Mouse (Mus musculus): ENCODE measurements around the gene Gfod2. TPM values are rescaled to one million over a fixed set of nuclear protein-coding genes. Genes with fewer than 3 reads are reported as not detected.

Gfod2 gene
- 53.1 and 56.3 TPM in 2 replicates for total RNA-seq (2014; rRNA removed)
- polyA plus RNA-seq (2015; fragmentation: Nextera tagmentation; extraction: Ambion mirVana): 53.7 and 53.8 TPM in 2 replicates

- WGBS: 3% methylated on average over 57 of the region's 57 CpGs
- peak within 1 kb of the TSS; percentile 62 for H3K4me2 ChIP-seq (ENCODE audit: low read depth, low read length)
- peak; percentile 15; the same call in 1 of the 2 replicates for TF ChIP-seq CTCF (IDR thresholded peaks at IDR 0.05; ENCODE audit: low read depth)
- peak within 1 kb of the TSS; percentile 80 for H3K9ac ChIP-seq (replicated peaks; ENCODE audit: low read length)
- DNase-seq (ENCODE audit: low spot score) (peak; percentile 98), ATAC-seq (peak; percentile 99)
- H3K4me1 ChIP-seq (ENCODE audit: insufficient read depth, low read length): 0 out of 2 replicates have a peak, but pooled peaks cover 5% of the 10 kb centered on the region
- peak within 1 kb of the TSS; percentile 97 for H3K4me3 ChIP-seq (ENCODE audit: low read length)
- H3K9me3 ChIP-seq (ENCODE audit: low read length): no peaks in the 10 kb centered on the region
- H3K27ac ChIP-seq: peak within 1 kb of the TSS; percentile 93
- no peaks in the 10 kb centered on the region for H3K27me3 ChIP-seq (ENCODE audit: insufficient read depth, low read length)
- no peaks in the 10 kb centered on the region for H3K36me3 ChIP-seq (ENCODE audit: insufficient read depth, low read length)
Measured at GRCm38 (mm10) chr8:105758277-105759108, at the start of gene Gfod2. Gene Gfod2 (minus strand): TSS chr8:105758664.

- Histone ChIP-seq H3K9ac (replicated peaks; ENCODE audit: low read length) (no peak overlapping the region), H3K4me1 (ENCODE audit: insufficient read depth, low read length) (no peaks in the 10 kb centered on the region; the same call in 1 of the 2 replicates), H3K36me3 (ENCODE audit: insufficient read depth, low read length) (peaks cover 11% of the 10 kb centered on the region; the same call in 1 of the 2 replicates), H3K9me3 (ENCODE audit: low read length) (no peaks in the 10 kb centered on the region), H3K27ac (no peak overlapping the region), H3K4me3 (ENCODE audit: low read length) (no peak overlapping the region), H3K4me2 (ENCODE audit: low read depth, low read length) (no peak overlapping the region), H3K27me3 (ENCODE audit: insufficient read depth, low read length) (no peaks in the 10 kb centered on the region)
- no peak for TF ChIP-seq CTCF (IDR thresholded peaks at IDR 0.05; ENCODE audit: low read depth)
- DNase-seq (ENCODE audit: low spot score) (peak; percentile 10), ATAC-seq (no peak)
- 51% methylated on average over 5 of the region's 5 CpGs for WGBS
Measured at GRCm38 (mm10) chr8:105807766-105808165, 49.3 kb upstream of the Gfod2 start.

GRCm38 (mm10) chr8:105805964-105806363, 47.5 kb upstream of the Gfod2 start:
- WGBS: 81% methylated on average over 1 of the region's 1 CpGs
- Histone ChIP-seq H3K36me3 (ENCODE audit: insufficient read depth, low read length) (peaks cover 10% of the 10 kb centered on the region; the same call in 1 of the 2 replicates), H3K9ac (replicated peaks; ENCODE audit: low read length) (no peak overlapping the region), H3K4me1 (ENCODE audit: insufficient read depth, low read length) (no peaks in the 10 kb centered on the region; the same call in 1 of the 2 replicates), H3K9me3 (ENCODE audit: low read length) (no peaks in the 10 kb centered on the region), H3K27ac (no peak overlapping the region), H3K27me3 (ENCODE audit: insufficient read depth, low read length) (no peaks in the 10 kb centered on the region), H3K4me2 (ENCODE audit: low read depth, low read length) (no peak overlapping the region), H3K4me3 (ENCODE audit: low read length) (no peak overlapping the region)
- ATAC-seq: no peak
- TF ChIP-seq CTCF (IDR thresholded peaks at IDR 0.05; ENCODE audit: low read depth): no peak
- DNase-seq (ENCODE audit: low spot score): no peak

- no peak for TF ChIP-seq CTCF (IDR thresholded peaks at IDR 0.05; ENCODE audit: low read depth)
- 77% methylated on average over 3 of the region's 3 CpGs for WGBS
- H3K4me3 ChIP-seq (ENCODE audit: low read length): no peak overlapping the region
Measured at GRCm38 (mm10) chr8:105805346-105805745, 46.9 kb upstream of the Gfod2 start.

GRCm38 (mm10) chr8:105804797-105805196, 46.3 kb upstream of the Gfod2 start:
- H3K9ac ChIP-seq (replicated peaks; ENCODE audit: low read length): no peak overlapping the region
- H3K36me3 ChIP-seq (ENCODE audit: insufficient read depth, low read length): peaks cover 6% of the 10 kb centered on the region; the same call in 1 of the 2 replicates
- H3K27ac ChIP-seq: no peak overlapping the region
- no peaks in the 10 kb centered on the region for H3K9me3 ChIP-seq (ENCODE audit: low read length)
- H3K4me1 ChIP-seq (ENCODE audit: insufficient read depth, low read length): no peaks in the 10 kb centered on the region
- DNase-seq (ENCODE audit: low spot score): no peak
- ATAC-seq: no peak
- WGBS: 89% methylated on average over 7 of the region's 7 CpGs
- H3K4me3 ChIP-seq (ENCODE audit: low read length): no peak overlapping the region
- H3K4me2 ChIP-seq (ENCODE audit: low read depth, low read length): no peak overlapping the region
- H3K27me3 ChIP-seq (ENCODE audit: insufficient read depth, low read length): no peaks in the 10 kb centered on the region
- TF ChIP-seq CTCF (IDR thresholded peaks at IDR 0.05; ENCODE audit: low read depth): no peak

More at GRCm38 (mm10) chr8:105805346-105805745, 46.9 kb upstream of the Gfod2 start:
- H3K4me2 ChIP-seq (ENCODE audit: low read depth, low read length): no peak overlapping the region
- DNase-seq (ENCODE audit: low spot score) (no peak), ATAC-seq (no peak)
- no peaks in the 10 kb centered on the region for H3K4me1 ChIP-seq (ENCODE audit: insufficient read depth, low read length)
- H3K9ac ChIP-seq (replicated peaks; ENCODE audit: low read length): no peak overlapping the region
- H3K9me3 ChIP-seq (ENCODE audit: low read length): no peaks in the 10 kb centered on the region
- H3K27ac ChIP-seq: no peak overlapping the region
- H3K36me3 ChIP-seq (ENCODE audit: insufficient read depth, low read length): peaks cover 6% of the 10 kb centered on the region; the same call in 1 of the 2 replicates
- H3K27me3 ChIP-seq (ENCODE audit: insufficient read depth, low read length): no peaks in the 10 kb centered on the region

- no peak for ATAC-seq
Measured at GRCm38 (mm10) chr8:105801153-105801904, 42.9 kb upstream of the Gfod2 start.

More at GRCm38 (mm10) chr8:105801153-105801904, 42.9 kb upstream of the Gfod2 start:
- 87% methylated on average over 6 of the region's 6 CpGs for WGBS
- Histone ChIP-seq H3K27me3 (ENCODE audit: insufficient read depth, low read length) (no peaks in the 10 kb centered on the region), H3K36me3 (ENCODE audit: insufficient read depth, low read length) (peaks cover 6% of the 10 kb centered on the region; the same call in 1 of the 2 replicates), H3K4me1 (ENCODE audit: insufficient read depth, low read length) (no peaks in the 10 kb centered on the region), H3K4me3 (ENCODE audit: low read length) (no peak overlapping the region), H3K4me2 (ENCODE audit: low read depth, low read length) (no peak overlapping the region), H3K9me3 (ENCODE audit: low read length) (no peaks in the 10 kb centered on the region), H3K9ac (replicated peaks; ENCODE audit: low read length) (no peak overlapping the region), H3K27ac (no peak overlapping the region)
- TF ChIP-seq CTCF (IDR thresholded peaks at IDR 0.05; ENCODE audit: low read depth): no peak
- DNase-seq (ENCODE audit: low spot score): no peak

All from hindbrain, postnatal 0 days (tissue).